Mouse (Mus musculus) embryonic fibroblast, embryonic 13.5 days (primary cell): ENCODE measurements around the gene Spon1.

ENCODE experiments used
- CTCF ChIP-seq: IDR thresholded peaks from 2 replicates; pipeline ENCODE4 v1.5.1; 2011; ENCODE audit warnings: mild to moderate bottlenecking, control low read depth, low read length, moderate library complexity, borderline replicate concordance; ENCODE audit not compliant: insufficient read depth
- POLR2A ChIP-seq: IDR thresholded peaks from 2 replicates; pipeline ENCODE4 v1.6.1; 2011; ENCODE audit warnings: low read depth, mild to moderate bottlenecking, control low read depth, low read length, moderate library complexity

DNA sequence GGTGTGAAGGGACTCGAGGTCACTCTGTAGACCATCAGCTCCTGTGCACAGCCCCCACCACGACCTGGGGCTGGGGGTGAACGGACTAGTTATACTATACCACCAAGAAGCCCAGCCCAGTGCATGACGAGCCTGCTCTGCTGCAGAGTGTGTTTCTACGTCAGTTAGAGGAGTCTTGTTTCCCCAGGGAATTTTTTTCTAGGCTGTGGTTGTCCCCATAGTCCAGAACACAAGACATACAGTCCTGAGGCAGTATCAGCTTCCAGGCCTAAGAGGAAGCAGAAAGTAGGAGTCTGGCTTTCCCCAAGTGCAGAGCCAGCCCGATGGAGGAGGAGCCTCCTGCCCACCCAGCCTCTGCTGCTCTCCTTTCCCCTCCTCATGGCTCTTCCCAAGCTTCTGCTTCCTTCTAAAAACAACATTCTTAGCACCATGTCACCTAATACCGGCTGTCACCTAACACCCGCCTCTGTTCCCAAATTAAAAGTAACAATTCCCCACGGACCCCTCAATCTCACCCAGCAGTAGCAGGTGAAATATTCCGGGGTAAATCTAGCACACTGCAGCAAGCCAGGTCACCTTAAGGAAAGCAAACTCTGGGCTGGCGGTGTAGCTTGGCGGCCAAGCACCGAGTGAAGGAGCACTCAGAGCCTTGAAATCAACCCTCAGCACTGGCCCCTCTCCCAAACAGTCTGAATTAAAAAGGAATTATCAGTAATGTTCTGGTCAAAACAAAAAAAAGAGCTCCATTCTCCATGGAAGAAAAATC lies 306.2 kb downstream of the Spon1 start:
- TF ChIP-seq CTCF (no peak), POLR2A (no peak)
